Mouse (Mus musculus): Measurements from ENCODE around the gene Wipf1. TPM values are rescaled to one million over a fixed set of nuclear protein-coding genes. Genes with fewer than 3 reads are reported as not detected.

Gene Wipf1
- total RNA-seq, 2 experiments from 2014 or later = 14.0 to 16.7 TPM

- intact Hi-C loops (cut with DNase I) = no loop called here
- DNase-seq (ENCODE audit: low spot score) = no peak
Observed at GRCm38 (mm10) chr2:73478805-73479204, 50.7 kb downstream of the Wipf1 start.

- intact Hi-C loops (cut with DNase I) = no loop called here
- no peak for DNase-seq (ENCODE audit: low spot score)
Observed at GRCm38 (mm10) chr2:73477501-73477900, 52.0 kb downstream of the Wipf1 start.

GRCm38 (mm10) chr2:73475519-73475918, 54.0 kb downstream of the Wipf1 start:
- intact Hi-C loops (cut with DNase I) = no loop called here
- no peak for DNase-seq (ENCODE audit: low spot score)

- DNase-seq (ENCODE audit: low spot score) = no peak
- intact Hi-C loops (cut with DNase I) = no loop called here
Observed at GRCm38 (mm10) chr2:73472130-73472529, 57.4 kb downstream of the Wipf1 start.

GRCm38 (mm10) chr2:73470146-73470630, 59.3 kb downstream of the Wipf1 start:
- no peak for DNase-seq (ENCODE audit: low spot score)
- intact Hi-C loops (cut with DNase I) = no loop called here

GRCm38 (mm10) chr2:73469552-73469951, 60.0 kb downstream of the Wipf1 start:
- no peak for DNase-seq (ENCODE audit: low spot score)
- intact Hi-C loops (cut with DNase I) = no loop called here

GRCm38 (mm10) chr2:73468993-73469392, 60.5 kb downstream of the Wipf1 start:
- intact Hi-C loops (cut with DNase I) = no loop called here
- no peak for DNase-seq (ENCODE audit: low spot score)

GRCm38 (mm10) chr2:73467071-73467851, 62.3 kb downstream of the Wipf1 start:
- DNase-seq (ENCODE audit: low spot score) = no peak
- intact Hi-C loops (cut with DNase I) = no loop called here

- intact Hi-C loops (cut with DNase I) = no loop called here
- DNase-seq (ENCODE audit: low spot score) = no peak
Observed at GRCm38 (mm10) chr2:73466481-73466880, 63.1 kb downstream of the Wipf1 start.

- peak; percentile 42 for DNase-seq (ENCODE audit: low spot score)
- intact Hi-C loops (cut with DNase I) = no loop called here
Observed at GRCm38 (mm10) chr2:73463431-73464194, 65.9 kb downstream of the Wipf1 start.

GRCm38 (mm10) chr2:73462757-73463339, 66.7 kb downstream of the Wipf1 start:
- intact Hi-C loops (cut with DNase I) = no loop called here
- peak; percentile 31 for DNase-seq (ENCODE audit: low spot score)

- intact Hi-C loops (cut with DNase I) = no loop called here
- no peak for DNase-seq (ENCODE audit: low spot score)
Observed at GRCm38 (mm10) chr2:73462265-73462664, 67.3 kb downstream of the Wipf1 start.

- intact Hi-C loops (cut with DNase I) = no loop called here
- DNase-seq (ENCODE audit: low spot score) = peak; percentile 55
Observed at GRCm38 (mm10) chr2:73460168-73460567, 69.4 kb downstream of the Wipf1 start.

- no peak for DNase-seq (ENCODE audit: low spot score)
- intact Hi-C loops (cut with DNase I) = no loop called here
Observed at GRCm38 (mm10) chr2:73459607-73460153, 69.9 kb downstream of the Wipf1 start.

GRCm38 (mm10) chr2:73456886-73457285, 72.6 kb downstream of the Wipf1 start:
- intact Hi-C loops (cut with DNase I) = no loop called here
- no peak for DNase-seq (ENCODE audit: low spot score)

- DNase-seq (ENCODE audit: low spot score) = no peak
- intact Hi-C loops (cut with DNase I) = no loop called here
Observed at GRCm38 (mm10) chr2:73456154-73456553, 73.4 kb downstream of the Wipf1 start.

GRCm38 (mm10) chr2:73455541-73455940, 74.0 kb downstream of the Wipf1 start:
- DNase-seq (ENCODE audit: low spot score) = no peak
- intact Hi-C loops (cut with DNase I) = no loop called here

- intact Hi-C loops (cut with DNase I) = no loop called here
- DNase-seq (ENCODE audit: low spot score) = no peak
Observed at GRCm38 (mm10) chr2:73454682-73455081, 74.9 kb downstream of the Wipf1 start.

GRCm38 (mm10) chr2:73454186-73454585, 75.3 kb downstream of the Wipf1 start:
- no peak for DNase-seq (ENCODE audit: low spot score)
- intact Hi-C loops (cut with DNase I) = no loop called here

- no peak for DNase-seq (ENCODE audit: low spot score)
- intact Hi-C loops (cut with DNase I) = no loop called here
Observed at GRCm38 (mm10) chr2:73453717-73454116, 75.8 kb downstream of the Wipf1 start.
